Mouse (Mus musculus) right cerebral cortex, postnatal 14 days (tissue): ENCODE results near the gene Kank3.
A peak's percentile ranks its signal among the peaks of the same experiment; 100 is the strongest.

ENCODE experiments used
- DNase-seq: peaks from one replicate; pipeline ENCODE4 v3.0.0; 2022

The Kank3 gene

DNA sequence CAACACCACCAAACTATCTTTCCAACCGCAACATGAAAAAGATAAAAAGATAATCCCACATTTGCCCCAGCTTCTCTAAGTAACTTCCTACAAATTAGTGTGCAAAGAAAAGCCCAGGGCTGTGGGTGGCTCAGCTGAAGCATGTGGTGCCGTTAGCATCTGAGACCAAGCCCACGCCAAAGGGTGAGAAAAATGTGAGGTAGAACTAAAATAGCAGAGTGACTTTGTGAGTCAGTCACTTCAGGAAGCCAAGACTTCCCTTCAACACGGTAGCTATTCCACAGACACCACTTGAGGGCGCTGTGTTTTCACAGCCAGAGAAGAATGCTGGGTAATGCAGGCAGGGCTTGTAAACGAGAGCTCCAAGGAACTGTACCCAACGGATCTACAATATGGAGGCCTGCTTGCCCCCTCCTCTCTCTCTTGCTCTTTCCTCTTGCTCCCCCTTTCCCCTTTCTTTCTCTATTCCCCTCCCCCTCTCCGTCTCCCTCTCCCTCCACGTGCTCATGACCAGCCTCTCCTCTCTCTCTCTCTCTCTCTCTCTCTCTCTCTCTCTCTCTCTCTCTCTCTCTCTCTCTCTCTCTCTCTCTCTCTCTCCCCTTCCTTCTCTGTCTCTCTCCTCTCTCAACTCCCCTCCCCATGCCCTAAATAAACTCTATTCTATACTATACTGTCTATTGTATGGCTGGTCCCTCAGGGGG, 55.2 kb downstream of the Kank3 start:
- DNase-seq = peak; percentile 71
